Mouse (Mus musculus) spleen, adult 2 months (tissue): ENCODE results near the gene Srsf3.

Experiments
- CTCF ChIP-seq: fragments of 200-500 bp; IDR thresholded peaks from 2 replicates; pipeline ENCODE4 v1.5.1; 2011; ENCODE audit warnings: mild to moderate bottlenecking, inconsistent platforms; ENCODE audit not compliant: insufficient read depth, insufficient read length, insufficient replicate concordance; ENCODE audit errors: extremely low read depth
- POLR2A ChIP-seq: fragments of 200-500 bp; IDR thresholded peaks from 2 replicates; pipeline ENCODE4 v1.6.1; 2011; ENCODE audit warnings: low read depth, low read length, inconsistent platforms

GRCm38 (mm10) chr17:29053067-29053466 lies 20.6 kb downstream of the Srsf3 start:
- TF ChIP-seq POLR2A (no peak), CTCF (no peak)
